Mouse (Mus musculus) spleen, postnatal 10 days (tissue): ENCODE data around the gene March1.
"Not testable (repeated sequence)": the region's sequence is repeated elsewhere in the genome, so short reads cannot be mapped to it uniquely, and the experiment has no call there.

ENCODE experiments used
- DNase-seq, 2 experiments: peaks; one replicate each; pipeline ENCODE4 v3.0.0; 2021 to 2022; ENCODE audit warnings: low spot score in 2 of 2

March1 gene

DNA sequence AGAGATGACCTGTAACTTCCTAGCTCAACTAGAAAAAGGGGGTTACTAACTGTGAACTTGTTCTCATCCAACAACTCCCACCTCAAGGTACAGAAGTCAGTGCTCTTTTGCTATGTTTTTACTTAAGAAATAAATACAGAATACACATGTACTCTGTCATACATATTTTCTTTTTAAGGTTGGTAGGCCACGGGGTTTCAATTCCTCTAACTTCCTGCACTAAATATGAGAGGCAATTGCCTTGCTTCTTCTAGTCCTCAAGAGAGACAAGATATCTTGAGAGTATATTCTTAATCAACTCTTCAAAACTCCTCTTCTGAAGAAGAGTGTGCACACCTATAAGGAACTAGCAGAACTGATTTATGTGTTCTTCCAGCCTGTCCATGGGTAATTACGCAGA lies 797.5 kb downstream of the March1 start:
- DNase-seq, result no peak

DNA sequence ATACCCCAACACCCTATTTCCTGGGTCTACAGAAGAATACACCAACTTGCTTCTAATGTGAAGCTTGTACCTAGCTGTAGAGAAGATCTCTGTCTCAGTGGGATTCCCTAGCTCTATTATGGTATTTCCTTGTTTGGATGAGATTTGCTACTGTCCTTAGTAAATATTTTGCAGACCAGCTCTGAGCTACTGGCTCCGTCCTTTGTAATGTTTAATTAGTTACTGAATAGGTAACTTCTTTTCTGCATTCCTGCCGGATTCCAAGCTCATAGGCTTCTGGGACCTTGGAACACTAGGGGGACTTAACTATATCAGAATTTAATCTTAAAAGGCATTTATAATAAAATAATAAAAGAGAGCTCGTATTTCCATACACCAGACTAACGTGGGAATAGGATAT lies 799.9 kb downstream of the March1 start:
- DNase-seq, result not testable (repeated sequence)

DNA sequence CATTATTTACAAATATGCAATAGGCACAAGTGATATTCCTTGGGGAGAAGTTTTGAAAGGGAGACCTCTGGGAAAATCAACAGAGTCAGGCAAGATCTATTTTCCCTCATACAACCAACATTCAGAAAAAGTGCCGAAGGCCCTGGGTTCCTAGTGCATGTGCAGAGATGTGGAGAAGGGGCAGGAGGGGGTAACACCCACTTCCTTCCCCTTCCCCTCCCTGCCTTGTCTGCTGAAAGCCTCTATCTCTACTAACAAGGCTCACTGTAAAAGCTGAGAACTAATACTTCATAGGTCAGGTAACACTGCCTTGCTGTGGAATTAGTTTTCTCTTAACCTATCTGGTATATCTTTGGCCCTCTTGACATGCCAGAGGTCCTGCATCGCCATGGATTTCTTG lies 812.9 kb downstream of the March1 start:
- no peak for DNase-seq

DNA sequence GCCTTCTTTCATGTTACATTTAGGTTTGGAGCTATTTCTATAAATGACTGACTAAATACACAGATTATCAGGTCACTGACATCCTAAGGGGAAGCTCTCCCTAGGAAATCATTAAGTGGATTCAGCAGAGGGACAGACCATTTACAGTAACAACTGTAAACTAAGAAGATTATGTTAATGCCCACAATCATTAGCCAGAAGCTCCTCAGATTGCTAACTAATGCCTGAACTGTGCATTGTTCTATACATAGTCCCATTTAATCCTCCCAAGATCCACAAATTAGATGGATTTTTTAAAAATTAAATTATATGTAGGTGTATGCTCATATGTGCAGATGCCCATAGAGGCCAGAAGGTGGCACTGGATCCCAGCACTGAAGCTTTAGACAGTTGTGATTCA lies 815.9 kb downstream of the March1 start:
- DNase-seq, result no peak

DNA sequence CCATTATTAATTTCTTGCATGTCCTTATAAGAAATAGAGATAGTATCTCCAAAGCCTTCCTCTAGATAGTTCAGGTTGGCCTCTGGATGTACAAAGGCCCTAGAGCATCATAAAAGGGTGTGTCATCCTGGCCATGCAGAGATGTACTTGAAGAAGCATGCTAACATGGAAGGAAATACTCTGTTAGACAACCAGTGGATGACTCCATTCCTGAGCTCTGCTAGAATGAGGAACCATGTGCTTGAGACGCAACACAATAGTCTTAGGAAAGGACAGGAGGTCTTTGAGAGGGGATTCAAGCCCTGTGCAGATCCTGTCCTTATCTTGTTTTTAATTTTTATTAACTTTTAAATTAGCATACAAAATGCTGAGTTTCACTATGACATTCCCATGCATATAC lies 819.1 kb downstream of the March1 start:
- no peak for DNase-seq

DNA sequence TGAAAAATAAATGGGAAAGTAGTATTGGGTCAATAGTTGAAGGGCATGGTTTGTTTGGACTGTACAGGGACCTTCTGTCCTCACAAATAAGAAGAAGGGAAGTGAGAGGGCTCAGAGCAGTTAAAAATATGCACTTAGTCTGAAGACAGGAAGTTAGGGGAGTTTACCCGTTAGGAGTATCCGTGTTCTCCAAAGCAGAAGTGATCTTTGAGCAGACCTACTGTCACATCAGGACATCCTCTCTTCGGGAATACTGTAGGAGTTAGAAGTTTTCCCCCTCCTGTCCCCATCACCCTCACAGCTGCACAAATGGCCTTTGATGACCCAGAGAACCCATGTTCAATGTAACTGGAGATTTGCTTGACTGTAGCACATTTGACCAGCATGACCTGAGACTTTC lies 820.2 kb downstream of the March1 start:
- DNase-seq, result no peak

DNA sequence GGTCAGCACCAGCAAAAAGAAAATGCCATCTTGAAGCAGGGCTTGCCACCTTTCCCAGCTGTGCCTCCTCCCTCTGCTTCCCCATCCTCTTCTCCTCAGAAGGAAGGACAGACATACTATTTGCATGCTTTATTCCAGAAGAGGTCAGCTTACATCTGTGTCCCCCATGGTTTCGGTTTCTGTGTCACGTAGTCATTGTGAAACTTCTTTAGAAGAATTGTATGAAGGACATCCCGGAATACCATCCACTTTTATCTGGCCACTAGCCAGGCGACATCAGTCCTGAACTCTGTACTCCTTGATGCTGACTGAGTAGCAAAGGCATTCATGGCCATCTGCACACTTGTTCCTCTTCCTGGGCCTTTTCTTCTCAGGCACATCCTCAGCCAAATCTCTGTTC lies 820.8 kb downstream of the March1 start:
- no peak for DNase-seq

DNA sequence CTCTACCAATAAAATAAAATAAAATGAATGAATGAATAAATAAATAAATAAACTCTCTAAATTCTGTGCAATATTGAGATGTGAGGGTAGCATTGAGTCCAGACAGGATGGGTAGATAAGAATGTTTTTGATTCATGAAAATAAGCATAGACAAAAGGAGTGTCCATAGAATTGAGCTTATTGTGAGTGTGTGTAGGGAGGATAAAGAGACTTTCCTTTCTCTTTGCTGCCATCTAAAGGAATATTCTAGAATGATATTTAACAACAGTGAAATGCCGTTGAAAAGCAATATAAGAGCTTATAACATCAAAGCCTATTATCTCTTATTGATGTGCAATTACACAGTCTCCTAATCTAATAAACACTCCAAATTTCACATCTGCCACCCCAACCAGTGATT lies 823.4 kb downstream of the March1 start:
- no peak for DNase-seq

DNA sequence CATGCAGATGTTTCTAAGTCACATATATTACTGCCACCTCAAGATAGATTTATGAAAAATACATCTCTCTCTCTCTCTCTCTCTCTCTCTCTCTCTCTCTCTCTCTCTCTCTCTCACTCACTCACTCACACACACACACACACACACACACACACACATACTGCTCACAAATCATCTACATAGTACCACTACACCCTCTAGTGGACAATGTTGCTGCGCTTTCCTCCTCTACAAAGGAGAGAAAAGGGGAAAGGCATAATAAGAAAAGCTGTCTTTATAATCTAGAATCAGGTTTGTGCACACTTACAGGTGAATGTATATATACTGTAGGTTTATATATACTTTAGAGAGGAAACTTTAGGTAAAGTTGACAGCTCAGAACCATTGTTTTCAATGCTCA lies 825.1 kb downstream of the March1 start:
- peak in 1 of 2 experiments; percentile 22 for DNase-seq

DNA sequence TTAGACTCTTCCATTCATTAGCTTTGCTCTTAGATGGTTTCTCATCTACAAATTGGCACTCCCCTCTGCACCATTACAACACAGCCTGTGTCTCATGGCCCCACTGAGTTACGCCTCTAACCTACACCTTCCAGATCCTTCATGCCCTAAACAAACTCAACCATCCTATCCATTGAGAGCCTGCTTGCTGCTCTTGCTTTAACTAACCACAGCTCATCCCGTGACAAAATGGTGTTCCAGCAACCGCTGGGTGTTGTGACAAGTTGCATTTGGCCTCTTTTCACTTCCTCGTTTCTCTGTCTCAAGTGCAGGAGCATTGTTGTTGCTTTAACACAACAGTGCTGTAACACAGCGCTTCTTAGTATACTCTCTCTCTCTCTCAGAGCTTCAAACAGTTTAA lies 826.4 kb downstream of the March1 start:
- no peak for DNase-seq

DNA sequence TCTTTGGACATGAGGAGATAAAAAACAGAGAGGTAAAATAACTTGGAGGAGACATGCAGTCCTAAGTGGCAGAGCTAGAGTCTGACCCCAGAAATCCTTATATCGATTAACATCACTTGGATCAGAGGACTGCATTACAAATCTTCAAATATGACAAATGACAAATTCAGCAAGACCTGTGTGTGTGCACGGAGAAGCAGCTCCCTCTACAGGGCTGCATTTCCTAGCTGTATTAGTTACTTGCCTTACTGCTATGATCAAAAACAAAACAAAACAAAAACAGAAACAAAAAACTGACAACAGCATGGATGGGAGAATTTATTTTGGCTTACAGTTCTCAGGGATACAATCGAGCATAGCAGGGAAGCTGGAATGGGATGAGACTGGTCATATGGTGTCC lies 827.7 kb downstream of the March1 start:
- DNase-seq, result no peak

DNA sequence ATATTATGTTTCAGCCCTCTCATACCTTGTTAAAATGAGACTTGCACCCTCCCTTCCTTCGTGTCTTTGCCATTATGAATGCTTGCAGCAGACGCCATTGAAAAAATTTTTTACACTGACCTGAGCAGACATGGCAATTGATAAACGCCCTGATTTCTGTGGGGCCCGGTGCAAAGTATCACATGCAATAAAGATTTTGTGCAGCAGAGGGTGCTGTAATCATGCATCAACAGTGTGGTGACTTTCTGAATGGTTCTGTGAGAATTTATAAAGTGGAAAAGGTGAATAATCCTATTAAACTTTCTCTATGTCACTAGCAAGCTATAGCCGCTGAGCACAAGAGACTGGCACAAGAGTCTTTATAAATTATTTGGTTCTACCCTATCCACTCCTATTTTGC lies 833.0 kb downstream of the March1 start:
- DNase-seq, result peak in 1 of 2 experiments; percentile 43

DNA sequence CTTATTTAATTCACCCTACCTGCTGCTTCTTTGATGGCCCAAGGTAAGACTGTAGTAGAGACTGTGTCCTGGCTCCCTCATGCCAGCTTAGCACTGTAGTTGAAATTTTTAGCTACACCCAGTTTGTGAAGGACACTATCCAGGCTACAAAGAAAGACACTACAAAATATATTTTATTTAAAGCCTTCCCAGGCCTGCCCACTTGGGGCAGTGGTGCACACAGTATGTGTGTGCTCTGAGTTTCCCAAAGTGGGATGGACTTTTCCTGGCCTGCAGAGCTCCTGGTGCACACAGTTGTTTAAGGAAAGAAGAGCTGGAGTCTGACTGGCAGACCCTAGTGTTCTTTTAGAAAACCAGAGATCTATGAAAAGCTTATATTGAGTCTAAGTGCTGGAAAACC lies 839.4 kb downstream of the March1 start:
- no peak for DNase-seq

DNA sequence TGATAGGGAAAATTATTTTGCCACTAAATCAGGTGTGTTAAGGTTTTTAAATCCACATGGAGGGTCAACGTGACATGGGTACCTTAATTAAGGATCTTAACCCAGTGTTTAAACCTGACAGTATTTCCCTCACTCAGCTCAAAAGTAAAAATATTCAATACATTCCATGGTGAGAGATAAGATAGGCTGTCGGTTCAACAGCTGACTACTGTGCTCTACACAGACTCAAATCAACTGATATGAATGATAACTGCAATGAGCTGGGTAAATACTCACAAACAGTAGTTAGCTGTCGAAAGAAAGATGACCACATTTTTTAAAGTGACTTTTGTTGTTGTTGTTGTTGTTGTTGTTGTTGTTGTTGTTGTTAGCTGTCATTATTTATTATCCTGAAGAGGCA lies 852.1 kb downstream of the March1 start:
- no peak for DNase-seq

DNA sequence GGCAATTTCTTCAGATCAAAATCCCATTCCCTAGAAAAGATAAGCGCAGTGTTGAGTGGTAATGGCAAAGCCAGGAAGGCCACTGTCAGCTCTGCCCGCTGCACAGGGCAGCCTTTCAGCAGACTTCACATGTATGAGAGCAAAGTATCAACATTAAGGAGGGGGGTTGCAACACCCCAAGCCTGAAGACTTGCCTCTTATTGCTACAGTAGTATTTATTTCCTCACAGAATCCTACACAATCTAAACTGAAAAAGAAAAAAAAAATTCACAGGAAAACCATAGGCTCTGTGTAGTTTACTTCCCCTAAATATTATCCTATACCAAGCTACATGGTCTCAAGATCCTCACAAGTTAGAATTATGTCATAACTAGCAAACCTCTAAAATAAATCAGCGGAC lies 859.2 kb downstream of the March1 start:
- no peak for DNase-seq

DNA sequence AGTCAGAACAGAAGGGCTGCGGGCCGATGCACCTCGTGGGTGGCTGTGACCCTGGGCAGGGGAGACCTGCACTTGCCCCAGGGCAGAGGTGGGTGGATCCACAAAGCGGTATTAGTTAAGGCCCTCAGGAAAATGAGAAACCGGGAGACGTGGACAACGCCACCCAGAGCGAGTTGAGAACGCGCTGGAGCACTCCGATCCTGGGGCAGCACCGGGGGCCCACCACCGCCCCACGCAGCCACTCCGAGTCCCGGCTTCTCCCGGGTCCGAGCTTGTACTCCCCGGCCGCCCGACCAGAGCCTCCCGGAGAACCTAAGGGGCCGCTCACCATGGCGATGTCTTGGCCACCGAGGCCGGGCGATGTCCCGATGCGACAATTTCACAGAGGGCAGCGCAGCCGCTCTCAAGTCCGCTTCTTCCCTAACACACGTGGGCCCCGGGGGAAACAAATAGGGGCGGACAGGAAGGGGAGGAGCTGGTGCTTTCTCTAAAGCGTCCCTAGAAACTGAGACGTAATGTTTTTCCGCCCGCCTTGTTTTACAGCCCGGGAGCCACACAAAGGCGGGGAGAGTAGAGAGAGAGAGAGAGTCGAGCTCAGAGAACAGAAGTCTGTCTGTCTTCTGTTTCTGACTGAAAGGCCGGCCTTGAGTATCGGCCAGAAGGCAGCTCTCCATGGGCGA lies 868.5 kb downstream of the March1 start, which contains the start of gene Tma16:
Tma16 (minus strand) TSS at position 447 of the 680 bp plus-strand sequence.
- peak; percentile 62 to 72 for DNase-seq

DNA sequence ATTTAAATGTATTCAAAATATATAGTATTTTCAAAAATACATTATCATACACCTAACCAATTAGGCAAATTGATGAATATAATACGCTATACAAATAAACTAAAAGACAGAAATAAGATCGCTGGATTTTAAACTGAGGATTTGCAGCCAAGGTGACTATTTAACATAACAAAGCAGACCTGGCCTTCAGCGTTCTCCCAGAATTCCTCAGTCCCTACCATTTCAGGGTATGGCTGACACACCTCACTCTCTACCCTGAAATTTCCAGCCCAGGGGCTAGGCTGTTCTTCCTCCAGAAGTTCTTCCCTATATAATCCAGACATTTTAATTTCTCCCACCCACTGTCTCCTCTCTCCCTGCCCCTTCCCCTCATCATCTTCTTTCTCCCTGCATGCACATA lies 870.9 kb downstream of the March1 start:
- DNase-seq, result no peak

DNA sequence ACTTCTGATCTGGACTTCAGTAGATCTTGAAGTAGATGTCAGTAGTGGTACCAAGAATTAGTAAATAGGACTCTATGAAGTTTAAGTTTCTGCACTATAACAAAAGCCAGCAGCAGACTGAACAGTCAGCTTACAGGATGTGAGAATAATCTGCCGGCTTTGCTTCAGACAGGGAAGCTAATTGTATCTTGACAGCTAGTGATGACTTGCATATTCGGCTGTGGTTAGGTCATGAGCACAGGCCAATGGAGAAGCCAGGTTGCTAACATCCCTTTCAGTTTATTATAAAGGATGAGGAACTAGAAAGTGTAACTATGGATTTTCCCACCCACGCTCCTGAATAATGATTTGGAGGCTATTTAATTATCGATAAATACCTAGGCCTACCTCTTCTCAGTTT lies 872.9 kb downstream of the March1 start:
- no peak for DNase-seq

DNA sequence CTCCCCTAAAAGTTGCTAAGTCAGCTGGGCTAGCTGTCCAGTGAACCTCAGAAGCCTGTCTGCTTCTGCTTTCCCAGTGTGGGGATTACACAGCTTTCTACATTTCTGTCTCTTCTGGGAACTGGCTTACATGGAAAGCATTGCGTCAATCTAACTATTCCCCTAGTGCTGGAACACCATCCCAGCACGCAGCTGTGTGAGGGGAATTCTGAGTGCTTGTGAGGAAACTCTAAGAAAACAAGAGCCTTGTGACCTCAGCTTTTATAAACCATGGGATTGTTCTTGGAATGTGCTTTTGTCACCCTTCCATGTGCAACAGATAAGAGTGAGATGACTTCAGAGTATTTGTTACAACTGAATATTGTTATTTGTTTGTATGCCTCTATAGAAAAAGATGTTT lies 876.8 kb downstream of the March1 start:
- DNase-seq, result no peak

DNA sequence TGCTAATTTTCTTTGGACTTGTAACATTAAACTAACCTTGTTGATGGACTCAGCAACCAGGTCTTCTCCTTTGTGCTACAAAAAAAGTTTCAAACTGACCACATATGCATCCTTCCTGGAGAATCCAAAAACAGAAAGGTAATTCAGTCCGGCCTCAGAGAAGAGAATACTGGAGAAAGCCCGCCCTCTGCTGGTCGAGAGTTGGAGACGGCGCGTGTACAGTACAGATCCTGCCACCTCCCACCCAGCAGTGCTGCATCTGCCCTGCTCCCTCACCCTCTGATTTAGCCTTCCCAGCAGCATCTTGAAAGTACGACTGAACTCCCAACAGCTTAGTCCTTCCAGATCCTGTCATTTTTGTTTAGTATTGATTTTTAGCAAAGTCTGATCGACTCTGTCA lies 878.0 kb downstream of the March1 start:
- DNase-seq, result peak; percentile 37 to 82

DNA sequence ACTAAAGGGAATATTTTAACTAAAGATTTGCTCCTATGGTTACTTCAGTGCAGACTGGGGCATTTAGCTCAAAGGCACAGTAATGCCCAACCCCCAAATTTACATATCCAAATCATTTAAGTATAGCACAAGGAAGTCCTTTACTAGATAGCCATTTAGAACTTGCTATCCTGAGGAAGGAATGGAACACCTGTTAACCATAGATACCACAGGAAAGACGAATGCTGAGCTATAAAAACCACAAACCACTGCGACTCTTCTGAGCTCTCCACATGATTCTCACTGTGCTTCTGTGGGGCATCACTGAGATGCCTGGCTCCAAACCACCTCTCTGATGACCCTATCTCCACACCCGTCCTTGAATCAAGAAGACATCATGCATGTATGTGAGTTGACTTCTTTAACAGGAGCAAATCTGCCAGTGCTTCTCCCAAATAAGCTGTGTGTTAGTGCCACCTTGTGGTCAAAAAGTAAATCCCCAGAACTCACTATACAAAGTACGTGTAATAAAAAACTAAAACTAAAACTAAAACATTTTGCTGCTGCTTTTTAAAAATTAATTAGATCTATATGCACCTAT lies 879.4 kb downstream of the March1 start:
- DNase-seq, result peak in 1 of 2 experiments; percentile 30

DNA sequence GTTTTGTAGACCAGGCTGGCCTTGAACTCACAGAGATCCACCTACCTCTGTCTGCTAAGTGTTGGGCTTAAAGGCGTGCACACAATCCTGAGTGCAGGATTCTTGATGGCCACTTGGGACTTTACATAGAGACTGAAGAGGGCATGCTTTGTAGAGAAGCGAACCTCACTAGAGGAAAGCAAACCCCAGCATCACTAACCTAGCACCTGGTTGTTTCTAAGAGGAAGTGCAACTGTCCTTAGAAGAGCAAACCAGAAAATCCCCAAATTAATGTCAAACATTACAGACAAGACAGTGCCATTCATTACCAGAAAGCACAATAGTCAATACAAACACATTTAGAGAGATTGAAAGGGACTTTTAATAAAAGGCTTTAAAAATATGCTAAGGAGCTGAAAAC lies 885.7 kb downstream of the March1 start:
- no peak for DNase-seq

DNA sequence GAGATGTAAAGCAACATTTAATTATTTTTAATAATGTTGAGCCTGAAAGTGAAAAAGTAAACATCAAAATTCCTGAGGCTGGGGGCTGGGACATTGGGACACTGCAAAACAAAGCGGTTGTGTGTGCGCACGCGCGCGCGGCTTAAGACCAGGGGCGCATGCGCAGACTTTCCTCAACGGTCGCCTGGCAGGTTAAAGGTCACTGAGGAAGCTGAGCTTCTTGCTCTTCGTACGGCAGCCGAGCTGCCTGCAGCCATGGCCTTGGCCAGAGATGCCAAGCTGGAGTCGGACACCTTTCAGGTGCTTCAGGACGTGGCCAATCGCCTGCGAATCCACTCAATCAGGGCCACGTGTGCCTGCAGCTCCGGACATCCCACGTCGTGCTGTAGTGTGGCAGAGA lies 893.8 kb downstream of the March1 start, which contains the start of gene Tktl2:
Tktl2 (plus strand) TSS at position 220 of the 400 bp plus-strand sequence.
- DNase-seq, result no peak

DNA sequence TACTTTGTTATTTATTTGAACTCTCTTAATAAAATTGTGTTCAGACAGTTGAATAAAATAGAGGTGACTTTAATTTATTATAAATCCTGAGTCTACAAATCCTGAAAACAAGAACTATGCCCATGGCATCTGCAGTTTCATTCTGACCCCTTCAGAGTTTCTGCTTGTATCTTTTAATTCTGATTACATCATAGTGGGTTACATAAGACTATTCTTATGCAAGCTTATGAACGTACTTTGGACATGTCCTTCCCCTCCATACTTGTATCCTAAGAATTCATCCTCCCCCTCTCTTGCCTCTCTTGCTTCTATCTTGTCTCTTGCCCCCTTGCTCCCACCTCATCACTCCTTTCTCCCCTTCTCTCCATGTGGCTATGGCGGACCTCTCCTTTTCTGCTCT lies 901.4 kb downstream of the March1 start:
- no peak for DNase-seq
